Mouse (Mus musculus): ENCODE measurements around the gene Acat2.
"Not testable (repeated sequence)": the region's sequence is repeated elsewhere in the genome, so short reads cannot be mapped to it uniquely, and the experiment has no call there.

Gene Acat2

GRCm38 (mm10) chr17:12906436-12906835 is 54.1 kb downstream of the Acat2 start:
- no peak for DNase-seq (ENCODE audit: low read depth, low spot score)

GRCm38 (mm10) chr17:12905810-12906209 is 54.7 kb downstream of the Acat2 start:
- DNase-seq (ENCODE audit: low read depth, low spot score), result no peak

GRCm38 (mm10) chr17:12904349-12904748 is 56.2 kb downstream of the Acat2 start:
- no peak for DNase-seq (ENCODE audit: low read depth, low spot score)

GRCm38 (mm10) chr17:12903372-12904333 is 56.9 kb downstream of the Acat2 start:
- no peak for DNase-seq (ENCODE audit: low read depth, low spot score)

- DNase-seq (ENCODE audit: low read depth, low spot score), result no peak
These were observed 58.3 kb downstream of the Acat2 start for GRCm38 (mm10) chr17:12902291-12902690.

GRCm38 (mm10) chr17:12898607-12899006 is 61.9 kb downstream of the Acat2 start:
- not testable (repeated sequence) for DNase-seq (ENCODE audit: low read depth, low spot score)

GRCm38 (mm10) chr17:12897674-12898073 is 62.9 kb downstream of the Acat2 start:
- DNase-seq (ENCODE audit: low read depth, low spot score), result no peak
